Mouse (Mus musculus): ENCODE results near the gene Cpa4. TPM values are rescaled to one million over a fixed set of nuclear protein-coding genes. Genes with fewer than 3 reads are reported as not detected.

Cpa4 gene
- total RNA-seq, 2 experiments from 2014 or later = not detected

DNA sequence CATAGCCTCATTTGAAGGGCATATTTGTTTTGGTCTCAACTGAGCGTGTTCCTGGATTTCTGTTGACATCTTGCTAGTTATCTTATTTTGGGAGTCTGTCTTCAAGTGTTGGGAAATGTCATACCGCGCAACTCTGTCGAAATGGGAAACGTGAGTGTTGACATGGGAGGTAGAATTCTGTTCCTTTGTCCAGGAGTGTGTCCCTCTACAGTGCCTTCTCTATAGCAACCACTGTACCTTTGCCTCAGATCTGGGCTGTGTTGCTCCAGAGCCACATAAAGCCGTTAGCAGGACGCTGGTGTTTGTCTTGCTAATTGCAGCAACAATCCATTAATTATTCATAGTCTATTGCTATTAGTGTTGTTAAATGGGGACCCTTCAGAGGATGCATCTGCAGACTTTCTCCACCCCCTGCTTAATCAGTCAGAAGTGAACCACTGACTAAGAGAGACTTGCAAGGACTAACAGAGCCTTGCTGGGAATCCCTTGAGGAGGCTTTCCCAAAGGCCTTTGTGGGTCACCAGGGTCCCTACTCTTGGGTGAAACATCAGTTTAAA lies 18.8 kb downstream of the Cpa4 start:
- DNase-seq (ENCODE audit: low spot score) = no peak
- intact Hi-C loops (cut with DNase I) = no loop called here

DNA sequence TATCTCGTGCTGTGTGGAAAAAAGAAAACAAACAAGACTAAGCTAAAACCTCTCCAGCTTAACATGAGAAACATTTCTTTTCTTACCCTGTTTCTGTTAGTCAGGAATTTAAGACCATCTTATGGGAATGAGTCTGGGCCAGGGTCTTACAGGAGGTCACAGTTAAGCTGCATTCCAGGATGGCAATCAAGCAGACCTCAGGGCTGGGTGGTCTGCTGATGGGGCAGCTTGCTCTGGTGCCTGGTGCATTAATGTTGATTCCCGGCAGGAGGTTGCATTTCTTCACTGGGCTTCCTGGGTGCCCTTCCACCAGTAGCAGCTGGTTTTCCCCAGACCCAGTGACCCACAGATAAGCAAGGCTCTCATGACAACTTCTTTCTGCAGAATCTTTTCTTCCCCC lies 21.6 kb downstream of the Cpa4 start:
- intact Hi-C loops (cut with DNase I) = no loop called here
- no peak for DNase-seq (ENCODE audit: low spot score)

DNA sequence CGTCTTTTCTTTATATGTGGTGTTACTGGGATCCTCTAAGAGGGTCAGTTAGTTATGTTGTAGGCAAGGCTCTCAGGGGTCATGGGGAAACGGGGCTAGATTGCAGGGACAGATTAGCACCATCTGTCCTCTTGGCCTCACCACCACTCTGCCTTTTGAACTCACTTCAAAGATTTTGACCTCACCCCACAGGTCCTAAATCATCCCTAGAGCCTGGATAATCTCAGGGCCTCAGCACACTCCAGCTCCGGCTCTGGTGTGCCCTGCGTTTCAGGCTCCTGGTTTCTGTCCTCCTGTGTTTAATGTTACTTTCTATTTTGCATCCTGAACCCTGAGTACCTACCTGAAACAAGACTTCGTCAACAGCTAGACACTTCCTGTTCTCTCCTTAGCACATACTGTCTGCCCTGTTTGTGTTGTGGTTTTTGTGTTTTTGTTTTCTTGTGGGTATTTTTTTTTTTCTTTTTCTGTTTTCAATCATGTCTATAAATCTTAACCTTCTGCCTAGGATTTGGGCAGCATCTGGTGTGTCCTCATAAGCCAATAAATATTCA lies 23.8 kb downstream of the Cpa4 start:
- no peak for DNase-seq (ENCODE audit: low spot score)
- intact Hi-C loops (cut with DNase I) = no loop called here

DNA sequence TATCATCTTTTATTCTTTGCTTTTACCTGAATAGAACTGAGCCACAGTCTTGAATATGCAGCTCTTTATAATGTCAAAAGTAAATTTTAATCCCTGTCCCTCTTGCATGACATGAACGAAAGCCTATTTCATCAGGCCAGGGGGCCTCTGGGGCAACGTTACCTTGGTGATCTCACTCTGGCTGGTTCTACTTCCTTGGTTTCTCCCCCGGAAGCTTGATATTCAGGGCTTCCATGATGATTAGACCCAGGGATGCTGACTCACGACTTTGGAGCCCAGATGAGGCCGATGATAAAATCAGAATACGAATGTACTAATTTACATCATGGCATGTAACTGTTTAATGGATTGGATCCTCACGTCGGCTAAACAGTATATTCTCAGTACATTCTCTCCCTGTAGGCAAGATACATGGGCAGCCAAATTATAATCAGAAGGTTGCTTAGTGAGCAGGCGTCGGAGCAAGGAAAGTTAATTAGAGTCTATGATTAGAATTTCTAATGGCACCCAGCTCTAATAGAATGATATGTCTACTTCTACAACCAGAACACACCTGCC lies 24.3 kb downstream of the Cpa4 start:
- intact Hi-C loops (cut with DNase I) = no loop called here
- DNase-seq (ENCODE audit: low spot score) = no peak

DNA sequence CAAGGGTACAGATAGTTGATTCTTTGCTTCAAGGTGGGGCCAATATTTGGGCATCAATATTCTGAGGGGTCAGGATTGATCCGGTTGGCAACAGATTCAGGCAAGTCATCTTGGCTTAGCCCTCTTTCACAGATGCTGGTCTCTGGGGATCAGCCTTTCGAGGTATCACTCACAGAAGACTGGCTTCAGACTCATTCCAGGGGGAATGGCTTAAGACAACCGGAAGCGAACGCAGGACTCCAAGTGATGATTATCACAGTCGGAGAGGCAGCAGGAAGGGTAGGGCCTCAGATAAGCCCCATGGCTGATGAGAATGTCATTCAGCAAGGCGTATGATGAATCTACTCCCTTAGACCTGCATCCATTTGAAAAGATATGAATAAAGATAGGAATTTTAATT lies 26.2 kb downstream of the Cpa4 start:
- intact Hi-C loops (cut with DNase I) = no loop called here
- no peak for DNase-seq (ENCODE audit: low spot score)

DNA sequence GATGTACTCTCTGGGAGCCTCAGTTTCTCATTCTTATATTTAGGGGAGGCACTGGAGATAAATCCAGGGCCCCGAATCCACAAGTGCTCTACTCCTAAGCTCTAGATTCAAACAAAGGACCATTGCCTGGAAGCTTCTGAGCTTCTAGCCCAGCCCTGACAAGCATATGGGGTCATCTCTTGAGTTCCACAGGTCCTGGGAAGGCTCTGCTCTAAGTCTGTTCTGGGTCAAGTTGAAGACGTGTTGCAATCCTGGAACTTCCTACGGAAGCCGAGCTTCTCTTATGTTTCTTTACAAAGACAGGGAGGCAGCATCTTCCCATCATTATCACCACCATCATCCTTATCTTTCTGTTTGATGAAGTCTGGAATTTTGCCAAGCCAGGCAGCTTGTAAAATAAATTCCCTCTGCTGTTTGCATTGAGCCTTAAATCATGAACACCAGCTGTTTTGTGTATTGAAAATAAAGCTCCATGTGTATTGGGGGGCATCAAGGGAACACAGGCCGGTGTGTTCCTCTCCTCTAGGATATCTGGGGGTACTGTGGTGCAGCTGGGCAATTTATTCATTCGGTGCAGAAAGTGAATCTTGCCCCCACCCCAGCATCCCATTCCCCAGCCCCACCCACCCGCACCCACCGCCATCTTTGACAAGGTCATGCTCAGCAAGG lies 28.2 kb downstream of the Cpa4 start:
- intact Hi-C loops (cut with DNase I) = no loop called here

DNA sequence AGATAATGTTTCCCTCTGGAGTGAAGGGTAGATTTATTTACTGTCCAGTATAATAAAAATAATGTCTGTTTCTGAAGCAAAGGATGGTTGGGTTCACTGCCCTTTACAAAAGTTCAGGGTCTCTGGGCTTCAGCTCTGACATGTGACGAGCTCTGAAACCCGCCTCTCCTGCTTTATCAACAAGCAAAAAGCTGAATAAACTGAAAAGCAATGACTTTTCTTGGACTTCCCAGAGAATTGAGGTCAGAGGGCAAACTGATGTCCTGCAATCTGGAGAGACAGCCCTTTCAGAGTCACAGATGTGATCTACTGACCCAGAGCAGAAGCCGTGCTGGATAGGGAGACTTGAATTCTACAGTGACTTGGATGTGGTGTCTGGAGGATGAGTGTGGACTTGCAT lies 31.9 kb downstream of the Cpa4 start:
- DNase-seq (ENCODE audit: low spot score) = no peak
- intact Hi-C loops (cut with DNase I) = no loop called here

More for the DNA sequence above, 28.2 kb downstream of the Cpa4 start:
- no peak for DNase-seq (ENCODE audit: low spot score)

DNA sequence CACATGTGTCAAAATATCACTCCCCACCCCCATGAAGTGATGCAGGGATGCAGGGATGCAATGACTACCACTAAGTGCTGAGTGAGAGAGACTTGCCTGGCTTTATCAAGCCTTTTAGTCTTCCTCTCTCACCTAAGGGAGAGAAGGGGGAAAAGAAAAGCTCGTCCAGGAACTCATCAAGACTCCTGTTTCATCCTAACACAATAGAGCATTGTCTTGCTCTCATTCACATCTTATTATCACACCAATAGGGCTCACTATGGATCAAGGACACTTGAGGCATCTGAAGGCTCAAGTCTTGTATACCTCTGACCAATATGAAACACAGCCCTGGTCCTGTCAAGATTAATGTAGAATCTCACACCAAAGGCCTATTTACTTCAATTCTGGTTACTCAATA lies 32.8 kb downstream of the Cpa4 start:
- DNase-seq (ENCODE audit: low spot score) = no peak
- intact Hi-C loops (cut with DNase I) = no loop called here

DNA sequence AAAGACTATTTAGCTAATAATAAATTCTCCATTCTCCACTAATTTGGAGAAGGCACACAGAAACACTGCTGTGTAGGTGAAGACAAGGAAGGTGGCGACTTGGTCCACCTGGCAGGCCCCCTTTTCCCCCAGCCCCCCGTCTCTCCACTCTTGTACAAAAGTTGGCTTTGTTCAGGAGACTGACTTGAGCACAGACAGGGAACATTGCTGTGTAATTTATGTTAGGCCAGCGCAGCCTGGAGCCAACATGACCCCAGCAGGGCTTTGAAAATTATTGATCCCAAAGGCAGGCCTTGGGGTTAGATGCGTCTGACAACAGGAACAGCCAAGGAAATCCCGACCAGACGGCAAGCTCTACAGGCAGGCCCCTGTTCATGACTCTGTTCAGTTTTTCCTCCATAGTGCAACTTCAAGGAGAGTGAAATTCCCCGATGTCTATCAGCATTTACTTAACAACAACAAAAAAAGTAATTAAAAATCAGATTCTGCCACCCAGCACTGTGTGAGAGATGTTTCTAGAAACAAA lies 36.2 kb downstream of the Cpa4 start:
- intact Hi-C loops (cut with DNase I) = no loop called here
- no peak for DNase-seq (ENCODE audit: low spot score)

DNA sequence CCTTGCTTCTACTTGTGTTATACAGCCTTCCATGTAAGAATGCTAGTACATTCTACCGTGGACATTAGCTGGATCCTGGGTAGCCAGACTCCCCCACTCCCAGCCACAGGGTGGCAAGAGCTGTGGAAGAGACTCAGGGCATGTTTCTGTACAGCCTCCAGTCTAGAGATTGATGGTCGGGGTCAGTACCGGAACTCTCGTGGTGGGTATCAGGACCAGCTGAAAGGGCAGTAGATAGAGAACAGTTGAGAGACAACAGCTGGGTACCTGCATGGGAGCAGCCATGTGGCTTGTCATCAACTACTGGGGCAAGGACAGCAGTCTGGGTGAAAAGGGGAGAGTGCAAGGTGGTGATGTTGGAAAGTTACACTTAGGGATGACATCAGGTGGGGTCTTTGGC lies 36.9 kb downstream of the Cpa4 start:
- no peak for DNase-seq (ENCODE audit: low spot score)
- intact Hi-C loops (cut with DNase I) = no loop called here

DNA sequence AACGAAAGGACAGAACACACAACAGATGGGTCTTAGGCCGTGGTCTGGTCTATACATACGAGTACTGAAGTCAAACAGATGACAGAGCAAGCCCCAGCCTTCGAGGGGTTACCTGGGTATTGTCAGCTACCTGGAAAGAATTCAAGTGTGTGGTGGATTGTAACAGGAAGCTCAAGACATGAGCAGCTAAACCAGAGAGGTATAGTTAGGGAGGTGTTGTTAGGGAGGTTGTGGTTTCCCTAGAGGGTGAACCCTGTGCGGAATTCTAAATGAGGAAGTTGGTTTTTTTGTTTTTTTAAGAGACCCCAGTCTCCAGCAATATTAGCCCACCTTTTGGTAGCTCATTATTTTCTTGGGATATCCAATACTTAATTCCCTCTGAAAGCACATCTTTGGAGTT lies 37.5 kb downstream of the Cpa4 start:
- intact Hi-C loops (cut with DNase I) = no loop called here
- no peak for DNase-seq (ENCODE audit: low spot score)

DNA sequence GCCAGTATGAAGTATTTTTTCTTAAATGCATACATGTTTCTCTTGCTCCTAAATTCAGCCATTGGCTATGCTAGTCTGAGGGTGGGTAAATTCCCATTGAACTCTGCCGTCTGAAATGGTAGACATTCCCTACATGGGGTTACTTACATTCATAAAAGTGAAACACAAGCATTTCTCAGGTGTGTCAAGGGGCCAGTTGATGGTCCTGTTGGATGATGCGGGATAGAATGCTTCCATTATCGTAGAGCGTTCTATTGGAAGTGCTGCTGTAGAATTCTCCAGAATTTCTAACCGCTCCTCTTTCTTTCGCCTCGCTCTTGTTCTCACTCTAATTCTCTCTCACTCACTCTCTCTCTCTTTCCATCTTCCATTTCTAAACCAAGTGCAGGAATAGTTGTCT lies 42.5 kb downstream of the Cpa4 start, which contains the start of gene Cpa5:
TSS of gene Cpa5 (plus strand) at position 301 of the 400 bp plus-strand sequence.
- intact Hi-C loops (cut with DNase I) = no loop called here
- DNase-seq (ENCODE audit: low spot score) = no peak

DNA sequence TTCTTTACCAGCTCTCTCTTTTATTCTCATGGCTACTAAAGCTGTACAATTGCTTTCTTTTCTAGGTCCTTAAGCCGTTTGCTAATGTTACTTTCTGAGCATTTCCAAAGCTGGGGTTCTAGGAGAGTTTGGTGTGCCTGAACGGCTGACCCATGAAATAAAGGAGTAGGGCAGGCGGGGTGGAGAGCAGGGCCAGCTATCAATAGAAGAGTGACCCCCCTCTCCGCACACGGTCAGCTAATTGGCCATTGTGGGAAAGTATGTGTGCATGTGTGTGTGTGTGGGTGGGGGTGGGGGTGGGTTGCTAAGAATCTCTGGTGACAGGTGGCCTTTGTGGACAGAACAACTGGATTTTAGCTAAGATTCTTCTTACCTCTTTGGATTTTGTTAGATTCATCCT lies 43.0 kb downstream of the Cpa4 start:
- DNase-seq (ENCODE audit: low spot score) = no peak
- intact Hi-C loops (cut with DNase I) = no loop called here

DNA sequence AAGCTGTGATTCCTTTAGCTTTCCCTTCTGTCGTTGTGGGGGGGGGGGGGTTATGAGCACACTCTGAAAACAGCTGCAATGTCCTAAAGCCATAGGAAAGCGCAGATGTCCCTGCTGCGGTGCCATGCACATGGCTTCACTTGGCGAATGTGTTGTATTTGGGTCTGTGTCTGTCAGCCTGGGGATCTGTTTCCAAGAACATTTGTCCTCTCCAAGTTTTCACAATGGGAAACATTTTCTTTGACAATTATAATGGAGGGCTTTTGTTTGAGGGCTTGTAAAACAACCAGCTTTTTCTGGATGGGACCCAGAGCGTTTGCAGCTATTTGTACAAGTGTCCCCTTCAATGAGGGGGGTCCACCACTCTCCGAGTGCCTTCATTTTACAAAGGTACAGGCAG lies 46.1 kb downstream of the Cpa4 start:
- DNase-seq (ENCODE audit: low spot score) = no peak
- intact Hi-C loops (cut with DNase I) = no loop called here

DNA sequence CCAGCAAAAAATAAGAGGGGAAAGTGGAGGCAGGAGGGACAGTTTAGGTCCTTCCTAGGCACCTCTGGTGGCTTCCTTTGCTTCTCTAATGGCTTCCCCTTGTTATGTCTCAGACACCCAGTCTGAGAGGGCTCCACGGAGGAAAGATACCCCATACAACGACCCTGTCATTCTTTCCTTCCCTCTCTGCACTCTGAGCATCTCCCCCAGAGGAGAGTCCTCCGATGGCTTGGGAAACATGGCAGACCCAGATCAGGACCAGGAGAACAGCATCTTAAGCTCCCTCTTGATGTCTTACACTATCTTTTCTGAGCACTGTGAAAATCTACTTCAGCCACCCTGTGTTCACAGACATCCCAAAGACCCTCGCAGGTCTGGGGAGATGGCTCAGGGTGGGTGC lies 47.6 kb downstream of the Cpa4 start:
- no peak for DNase-seq (ENCODE audit: low spot score)
- intact Hi-C loops (cut with DNase I) = no loop called here

DNA sequence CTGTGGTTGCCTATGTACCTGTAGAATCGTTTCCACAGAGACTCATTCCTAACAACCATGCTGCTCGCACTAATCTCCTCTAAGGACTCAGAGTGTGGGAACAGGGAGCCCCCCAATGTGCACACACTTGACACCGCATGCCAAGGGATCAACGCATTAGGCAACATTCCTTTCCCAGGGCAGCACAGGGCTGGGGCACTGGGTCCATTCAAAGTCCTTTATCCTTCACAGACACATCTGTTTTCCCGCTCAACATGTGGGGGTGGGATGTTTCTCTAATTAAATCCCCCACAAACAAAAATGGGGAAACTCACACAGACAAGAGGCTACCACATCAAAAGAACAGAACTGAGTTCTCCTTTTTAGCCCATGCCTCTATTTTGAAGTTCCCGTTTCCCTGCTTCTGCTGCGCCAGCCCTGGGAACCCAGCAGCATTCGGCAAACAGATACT lies 48.3 kb downstream of the Cpa4 start:
- intact Hi-C loops (cut with DNase I) = no loop called here

DNA sequence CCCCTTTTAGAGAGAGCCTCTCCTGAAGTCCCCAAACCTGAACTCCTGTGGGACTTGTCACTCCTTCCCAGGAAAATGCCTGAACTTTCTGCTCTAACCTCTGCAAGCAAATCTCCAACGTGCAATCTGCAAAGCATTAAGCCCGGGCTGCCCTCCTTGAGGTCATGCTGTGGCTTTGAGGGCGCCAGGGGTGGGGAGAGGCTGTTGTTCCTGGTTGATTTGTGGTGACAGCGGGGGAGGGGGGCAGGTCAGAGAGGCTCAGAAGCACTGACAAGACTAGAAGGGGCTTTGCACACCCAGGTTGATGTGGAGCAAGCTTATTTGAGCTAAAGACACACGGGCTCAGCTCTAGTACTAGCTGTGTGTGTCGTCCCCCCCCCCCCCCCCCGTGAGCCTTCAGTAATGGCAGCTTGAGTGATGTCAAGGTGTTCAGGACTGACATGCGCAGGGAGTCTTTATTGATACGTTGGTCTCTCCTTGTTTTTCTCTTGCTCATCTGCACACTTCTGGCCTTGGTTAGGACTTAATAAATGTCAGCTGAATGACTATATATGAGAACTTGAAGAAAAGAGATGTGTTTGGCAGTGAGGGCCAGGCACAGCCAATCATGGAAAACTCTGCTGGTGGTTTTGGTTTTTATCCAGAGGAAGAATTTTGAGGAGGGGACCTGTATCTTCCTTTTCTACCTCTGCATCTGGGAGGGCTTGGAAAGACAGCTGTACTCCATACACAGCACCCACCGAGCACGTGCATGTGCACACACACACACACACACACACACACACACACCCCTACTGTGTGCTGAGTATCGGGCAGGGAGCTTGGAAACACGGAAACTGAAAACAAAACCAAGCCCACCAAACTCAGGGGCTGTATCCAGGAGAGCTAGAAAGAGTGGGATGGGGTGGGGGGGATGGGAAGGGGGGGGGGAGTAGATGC lies 49.1 kb downstream of the Cpa4 start:
- intact Hi-C loops (cut with DNase I) = no loop called here
- no peak for DNase-seq (ENCODE audit: low spot score)

More for the DNA sequence above, 48.3 kb downstream of the Cpa4 start:
- DNase-seq (ENCODE audit: low spot score) = no peak

DNA sequence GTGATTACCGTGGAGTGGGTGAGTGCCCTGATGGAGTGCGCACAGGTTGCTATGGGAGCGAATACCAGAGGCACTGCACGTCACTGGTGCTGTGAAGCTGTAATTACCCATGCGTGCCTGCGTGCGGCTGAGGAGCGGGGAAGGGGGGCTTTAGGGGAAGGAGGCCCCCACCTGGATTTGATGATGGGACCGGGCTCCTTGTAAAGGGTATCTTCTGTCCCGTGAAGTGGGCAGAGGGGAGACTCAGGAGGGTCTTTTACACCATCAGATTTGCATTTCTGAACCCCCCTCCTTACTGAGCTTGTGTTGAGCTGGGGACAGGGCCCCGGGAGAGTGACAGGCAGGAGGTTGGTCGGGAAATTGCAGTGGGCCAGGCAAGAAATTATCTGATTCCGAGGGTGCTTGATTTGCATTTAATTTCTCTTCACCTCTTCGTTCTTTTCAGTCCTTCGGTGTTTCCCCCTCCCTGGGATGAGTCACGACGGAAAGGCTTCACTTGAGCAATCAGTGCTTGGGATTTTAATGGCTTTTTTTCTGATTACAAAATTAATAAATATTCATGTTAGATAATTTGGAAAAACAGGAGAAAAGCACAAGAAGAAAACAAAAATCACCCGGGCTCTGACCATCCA lies 49.9 kb downstream of the Cpa4 start:
- no peak for DNase-seq (ENCODE audit: low spot score)
- intact Hi-C loops (cut with DNase I) = no loop called here

DNA sequence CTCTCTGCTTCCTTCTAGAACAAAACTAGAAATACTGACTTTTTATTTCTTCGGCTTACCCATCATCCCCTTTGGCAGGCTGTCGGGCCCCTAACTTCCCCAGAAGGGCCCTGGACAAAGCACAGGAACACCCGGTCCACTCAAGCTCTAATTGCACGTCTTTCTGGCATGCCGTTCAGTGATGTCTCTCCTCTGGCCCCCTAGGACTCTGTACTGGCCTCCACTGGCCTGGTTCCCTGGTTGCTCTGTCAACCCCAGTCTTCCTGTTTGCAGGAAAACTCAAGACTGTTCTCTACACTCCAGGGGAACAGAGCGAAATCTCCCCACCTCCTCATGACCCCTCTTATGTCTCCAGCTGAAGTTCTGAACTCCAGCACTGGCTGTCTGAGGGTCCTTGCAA lies 50.6 kb downstream of the Cpa4 start:
- DNase-seq (ENCODE audit: low spot score) = no peak
- intact Hi-C loops (cut with DNase I) = no loop called here

DNA sequence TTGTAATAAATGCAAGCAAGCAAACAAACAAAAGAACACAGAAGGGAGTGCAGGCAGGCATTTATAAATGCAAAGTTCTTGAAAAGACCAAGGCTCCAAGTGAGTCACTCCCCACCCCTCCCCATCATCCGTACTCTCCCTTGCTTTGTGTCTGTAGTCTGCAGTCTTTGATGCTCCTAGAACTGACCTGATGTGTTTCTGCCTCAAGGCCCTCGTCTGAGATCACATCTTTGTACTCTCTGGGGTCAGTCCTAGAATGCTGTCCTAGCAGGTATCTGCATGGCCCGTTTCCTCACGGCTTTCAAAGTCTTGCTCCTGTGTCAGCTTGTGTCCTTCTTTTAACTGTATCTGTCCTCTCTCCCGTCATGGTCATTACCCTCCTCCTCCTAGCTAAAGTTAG lies 51.4 kb downstream of the Cpa4 start:
- no peak for DNase-seq (ENCODE audit: low spot score)
- intact Hi-C loops (cut with DNase I) = no loop called here
